Mouse (Mus musculus) spleen, adult 12 weeks (tissue): Measurements from ENCODE around the gene Dnajc5.

Experiments
- DNase-seq: peaks from one replicate; pipeline ENCODE4 v3.0.0; 2022; ENCODE audit warnings: low spot score

The Dnajc5 gene

DNA sequence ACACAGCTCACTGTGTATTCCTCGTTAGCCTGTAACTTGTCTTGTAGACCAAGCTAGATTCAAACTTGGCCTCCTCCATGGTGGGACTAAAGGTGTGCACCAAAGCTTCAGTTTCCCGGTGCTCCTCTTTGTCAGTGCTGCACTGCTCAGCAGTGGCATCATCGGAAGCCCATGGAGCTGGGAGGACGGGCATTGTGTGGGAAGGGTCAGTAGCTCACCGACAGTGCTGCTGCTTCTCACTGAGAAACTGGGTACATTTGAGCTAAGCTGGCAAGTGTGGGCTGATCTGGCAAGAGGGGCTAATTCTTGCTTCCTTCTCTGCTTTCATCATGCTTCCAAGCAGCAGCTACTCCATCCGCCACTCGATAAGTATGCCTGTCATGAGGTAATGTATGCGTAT is 9.1 kb upstream of the Dnajc5 start:
- DNase-seq = no peak

DNA sequence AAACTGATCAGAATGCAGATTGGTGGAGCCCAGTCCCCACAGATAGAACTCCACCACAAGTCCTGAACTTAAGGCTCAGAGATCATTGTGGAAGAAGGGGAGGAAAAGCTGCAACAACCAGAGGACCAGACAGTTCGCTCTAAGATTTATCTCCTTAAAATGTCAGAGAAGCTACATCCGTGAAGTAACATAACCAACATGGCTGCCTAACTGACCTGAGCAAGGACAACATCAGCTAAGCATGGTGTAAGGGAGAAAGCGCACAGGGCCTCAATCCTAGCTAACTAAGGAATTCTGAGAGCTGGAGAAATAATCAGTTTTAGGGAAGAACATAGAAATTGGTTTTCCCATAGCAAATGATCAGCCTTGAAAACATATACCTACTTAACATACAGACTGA is 1.1 kb upstream of the Dnajc5 start:
- DNase-seq = no peak

DNA sequence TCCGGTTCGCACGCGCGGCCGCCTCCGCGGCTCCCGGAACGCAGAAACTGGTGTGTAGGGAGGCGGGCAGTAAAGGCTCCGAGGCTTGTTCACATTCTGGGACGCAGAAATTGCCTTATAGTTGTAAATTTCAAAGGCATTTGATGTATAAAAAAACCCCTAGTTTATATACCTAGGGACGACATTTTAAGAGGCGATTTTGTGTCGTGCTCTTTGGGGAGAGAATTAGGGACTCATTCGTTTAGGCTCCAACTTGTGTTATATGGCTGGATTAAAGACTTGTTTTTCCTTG is 597 bp downstream of the Dnajc5 start:
- DNase-seq = no peak

DNA sequence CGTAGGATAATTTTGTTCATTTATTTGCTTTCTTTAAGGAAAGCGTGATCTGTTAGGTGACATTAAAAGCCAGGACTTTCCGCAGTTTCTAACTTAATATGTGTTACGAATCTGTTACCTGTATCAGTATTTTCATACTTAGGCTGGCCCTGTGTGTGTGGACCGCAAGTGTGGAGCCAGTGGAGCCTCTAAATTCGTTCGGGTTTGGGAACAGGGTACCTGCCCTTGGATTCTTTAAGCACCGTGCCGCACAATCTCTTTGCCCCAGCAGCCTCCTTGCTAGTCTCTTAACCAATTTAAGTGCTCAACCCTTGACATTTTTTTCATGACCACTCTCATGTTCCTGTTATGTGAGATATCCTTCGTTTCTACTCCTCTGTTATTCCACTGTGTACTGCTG is 1.2 kb downstream of the Dnajc5 start:
- DNase-seq = no peak

DNA sequence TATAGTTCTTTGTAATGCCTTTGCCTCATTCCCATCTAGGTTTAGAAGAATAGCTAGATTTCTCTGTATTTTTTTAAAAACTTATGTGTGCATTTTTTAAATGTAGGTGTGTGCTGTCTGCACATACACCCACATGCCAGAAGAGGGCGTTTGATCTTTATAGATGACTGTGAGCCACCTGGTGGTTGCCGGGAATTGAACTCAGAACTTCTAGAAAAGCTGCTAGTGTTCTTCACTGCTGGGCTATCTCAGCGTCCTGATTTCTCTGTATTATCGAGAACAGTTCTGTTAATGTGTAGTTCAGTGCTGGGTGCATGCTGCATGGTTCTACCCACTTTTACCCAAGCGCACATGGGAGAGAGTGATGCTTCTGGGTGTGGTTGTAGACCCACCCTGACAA is 2.5 kb downstream of the Dnajc5 start:
- DNase-seq = peak; percentile 42

DNA sequence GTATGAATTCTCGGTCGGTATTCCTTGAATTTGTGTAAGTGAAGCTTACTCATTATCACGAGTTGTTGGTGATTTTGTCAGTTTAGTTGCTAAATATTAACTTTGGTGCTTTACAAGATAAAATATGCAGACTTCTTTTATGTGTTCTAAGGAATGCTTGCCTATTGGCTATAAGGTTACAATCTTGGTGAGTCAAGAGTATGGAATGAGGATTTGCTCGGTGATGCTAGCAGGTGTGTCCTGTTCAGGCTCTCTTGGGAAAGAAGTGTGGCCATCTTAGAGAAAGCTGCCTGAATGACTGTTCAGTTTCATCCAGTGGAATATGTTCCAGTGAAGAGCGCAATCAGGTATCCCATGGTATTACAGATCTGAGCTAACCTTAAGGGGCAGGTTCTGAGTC is 5.2 kb downstream of the Dnajc5 start:
- DNase-seq = no peak

DNA sequence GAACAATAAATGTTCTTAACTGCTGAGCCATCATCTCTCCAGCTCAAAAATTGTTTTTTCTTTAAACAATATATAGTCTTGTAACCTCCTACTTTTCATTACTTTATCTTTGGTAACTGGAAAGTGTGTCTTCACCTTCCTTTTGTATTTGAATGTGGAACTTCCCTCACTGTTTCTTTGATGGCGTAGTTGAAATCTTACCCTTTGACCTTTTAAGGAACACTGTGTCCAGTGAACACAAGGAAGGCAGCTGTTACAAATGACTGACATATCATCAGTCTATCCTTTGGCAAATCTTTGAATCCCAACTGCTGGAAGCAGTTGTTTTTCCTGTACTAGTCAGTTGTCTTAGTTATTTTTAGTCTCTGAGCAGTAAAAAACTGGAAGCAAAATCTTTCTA is 8.8 kb downstream of the Dnajc5 start:
- no peak for DNase-seq

DNA sequence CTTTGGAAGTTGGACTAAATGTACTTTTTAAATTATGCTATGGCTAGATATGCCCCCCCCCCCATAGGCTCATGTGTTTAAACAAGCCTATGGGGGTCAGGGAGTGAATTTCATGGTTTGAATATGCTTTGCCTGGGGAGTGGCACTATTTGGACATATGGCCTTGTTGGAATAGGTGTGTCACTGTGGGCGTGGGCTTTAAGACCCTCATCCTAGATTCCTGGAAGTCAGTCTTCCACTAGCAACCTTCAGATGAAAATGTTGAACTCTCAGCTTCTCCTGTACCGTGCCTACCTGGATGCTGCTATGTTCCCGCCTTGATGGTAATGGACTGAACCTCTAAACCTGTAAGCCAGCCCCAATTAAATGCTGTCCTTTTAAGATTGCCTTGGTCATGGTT is 12.3 kb downstream of the Dnajc5 start:
- DNase-seq = no peak

DNA sequence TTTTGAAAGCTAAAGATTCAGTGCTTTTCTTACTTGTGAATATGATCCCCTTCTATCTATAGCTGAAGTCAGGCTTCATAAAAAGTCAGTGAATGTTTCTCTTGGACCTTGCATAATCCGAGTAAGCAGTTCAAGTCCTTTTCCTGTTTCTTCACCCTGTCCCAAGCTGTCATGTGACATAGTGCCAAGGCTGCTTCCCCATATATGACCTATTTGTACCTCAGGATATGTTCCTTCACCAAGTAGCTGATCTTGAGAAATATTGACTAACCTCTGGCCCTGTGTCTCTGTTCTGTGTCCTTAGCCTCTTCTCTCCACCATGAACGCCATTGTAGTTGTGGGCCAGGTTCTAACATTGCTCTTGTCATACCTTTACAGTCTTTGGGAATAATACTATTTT is 16.1 kb downstream of the Dnajc5 start:
- no peak for DNase-seq

DNA sequence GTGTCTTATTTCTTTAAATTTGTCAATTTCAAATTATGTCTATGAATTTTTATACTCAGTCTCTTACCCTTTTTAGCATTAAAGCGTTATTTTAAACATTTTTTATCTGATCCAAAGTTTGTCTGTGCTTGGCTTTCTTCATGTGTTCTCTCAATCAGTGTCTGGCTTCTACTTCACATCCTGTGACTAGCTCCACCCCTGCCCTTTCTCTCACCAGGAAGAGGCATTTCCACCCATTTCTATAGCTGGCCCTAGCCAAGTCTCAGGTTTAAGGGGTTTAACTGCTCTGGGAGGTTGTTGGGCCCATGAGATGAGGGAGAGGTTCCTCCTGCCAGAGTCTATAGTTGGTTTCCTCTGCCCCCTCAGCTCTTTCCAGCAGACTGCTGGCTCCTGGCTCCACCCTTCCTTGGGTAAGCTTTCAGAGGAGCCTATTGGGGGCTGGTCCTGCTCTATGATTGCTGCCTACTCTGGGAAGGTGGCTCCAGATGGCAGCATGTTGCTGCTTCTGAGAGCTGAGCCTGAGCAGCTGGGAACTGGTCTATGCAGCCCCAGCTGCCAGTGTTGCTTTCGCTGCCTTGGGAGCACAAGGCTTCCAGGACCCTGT is 17.3 kb downstream of the Dnajc5 start:
- no peak for DNase-seq

DNA sequence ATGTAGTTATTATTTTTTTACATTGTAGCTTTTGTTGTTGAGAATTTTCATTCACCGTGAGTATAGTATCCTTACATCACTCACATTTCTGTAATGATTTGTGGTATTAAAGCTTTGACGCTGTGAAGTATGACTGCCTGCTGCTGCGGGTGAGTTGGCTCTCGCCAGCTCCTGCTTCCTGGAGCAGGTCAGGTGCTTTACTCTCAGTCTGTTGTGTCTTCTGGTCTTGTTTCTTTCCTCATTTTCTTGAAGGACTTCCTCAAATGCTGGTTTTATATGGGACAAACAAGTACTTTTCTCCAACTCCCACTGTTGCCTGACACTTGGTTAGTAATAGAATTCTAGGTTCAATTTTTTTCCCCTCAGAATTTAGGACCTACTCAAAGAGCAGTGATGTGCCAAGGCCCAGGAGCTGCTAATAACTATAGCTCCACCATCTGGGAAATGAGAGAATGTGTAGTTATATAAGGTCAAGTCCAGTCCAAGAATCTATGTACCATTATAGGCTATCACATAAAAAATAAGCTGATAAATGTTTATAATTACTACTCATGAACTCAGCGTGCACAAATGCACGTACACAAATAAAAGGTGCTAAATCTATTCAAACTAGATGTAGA is 21.6 kb downstream of the Dnajc5 start:
- DNase-seq = no peak

DNA sequence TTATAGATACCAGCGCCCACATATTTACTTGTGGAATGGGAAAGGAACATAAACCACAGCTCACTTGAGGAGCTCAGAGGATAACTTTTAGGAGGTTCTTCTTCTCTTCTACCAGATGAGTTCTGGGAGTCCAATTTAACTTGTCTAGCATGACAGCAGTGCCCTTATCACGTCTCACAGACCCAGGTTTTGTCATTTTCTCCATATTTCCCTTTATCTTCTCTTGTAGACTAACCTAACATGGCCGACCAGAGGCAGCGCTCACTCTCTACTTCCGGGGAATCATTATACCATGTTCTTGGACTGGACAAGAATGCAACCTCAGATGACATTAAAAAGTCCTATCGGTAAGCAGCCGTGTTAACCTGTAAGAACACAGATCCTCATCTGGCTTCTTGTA is 25.9 kb downstream of the Dnajc5 start:
- no peak for DNase-seq

DNA sequence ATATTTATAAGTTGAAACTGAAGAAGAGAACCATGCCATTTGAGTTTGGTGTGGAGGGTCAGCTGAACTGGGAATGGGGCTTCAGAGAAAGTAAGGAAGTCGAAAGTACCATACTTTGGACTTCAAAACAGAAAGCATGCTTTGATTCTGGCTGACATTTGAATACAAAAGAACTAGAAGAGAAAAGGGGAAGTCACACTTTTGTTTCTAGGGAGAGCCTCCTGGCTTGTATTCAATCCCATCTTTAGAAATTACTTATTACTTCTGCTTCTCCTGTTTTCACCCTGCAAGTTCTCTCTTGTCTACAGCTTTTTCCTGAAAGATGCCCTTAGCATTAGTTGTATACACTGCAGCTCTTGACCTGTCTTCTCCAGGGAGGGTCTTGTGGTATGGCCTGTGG is 27.9 kb downstream of the Dnajc5 start:
- DNase-seq = no peak

DNA sequence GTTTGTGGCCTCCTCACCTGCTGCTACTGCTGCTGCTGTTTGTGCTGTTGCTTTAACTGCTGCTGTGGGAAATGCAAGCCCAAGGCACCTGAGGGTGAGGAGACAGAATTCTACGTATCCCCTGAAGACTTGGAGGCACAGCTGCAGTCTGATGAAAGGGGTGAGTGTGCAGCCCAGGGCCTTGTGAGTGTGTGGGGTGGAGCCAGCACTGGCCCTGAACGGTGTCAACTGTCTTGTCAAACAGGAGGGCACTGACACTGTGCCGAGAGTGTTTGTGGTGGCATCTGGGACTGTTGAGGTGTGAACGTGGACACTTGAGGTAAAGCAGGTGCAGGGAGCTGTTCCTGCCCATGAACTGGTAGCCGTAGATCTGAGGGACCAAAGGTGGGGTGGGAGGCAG is 28.4 kb downstream of the Dnajc5 start:
- DNase-seq = no peak

DNA sequence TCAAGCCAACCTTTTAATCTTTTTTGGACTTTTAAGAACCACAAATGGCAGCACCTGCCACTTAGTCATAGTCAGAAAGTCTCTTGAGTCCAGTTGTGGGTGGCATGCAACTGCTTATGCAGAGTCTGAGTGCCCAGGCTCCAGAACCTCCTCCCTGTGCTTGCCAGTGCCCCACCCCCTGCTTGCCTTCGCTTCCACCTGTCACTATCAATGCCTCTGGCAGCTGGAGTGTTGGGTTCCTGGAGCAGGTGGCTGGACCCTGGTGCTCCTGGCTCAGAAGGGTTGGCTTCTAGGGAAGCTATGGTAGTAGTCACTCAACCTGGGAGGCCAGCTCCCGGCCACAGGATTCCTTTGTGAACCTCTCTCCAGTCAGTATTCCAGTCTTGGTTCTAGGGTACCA is 29.9 kb downstream of the Dnajc5 start:
- no peak for DNase-seq

DNA sequence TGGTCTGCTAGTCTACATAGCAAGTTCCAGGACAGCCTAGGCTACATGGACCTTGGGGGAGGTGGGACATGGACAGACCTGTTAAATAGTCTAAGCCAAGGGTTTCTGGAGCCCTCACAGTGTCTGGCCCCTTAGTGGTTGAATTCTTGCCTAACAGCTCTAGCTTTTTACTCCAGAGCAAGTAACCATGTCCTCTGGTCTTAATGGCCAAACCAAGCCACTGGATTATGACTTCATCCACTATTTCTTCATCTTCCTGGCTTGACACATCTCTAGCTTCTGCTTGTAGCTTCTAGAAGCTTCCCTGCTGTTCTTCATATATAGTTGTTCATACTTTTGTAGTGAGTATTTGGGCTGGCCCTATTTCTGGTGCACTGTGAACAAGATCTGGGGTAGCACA is 33.5 kb downstream of the Dnajc5 start:
- no peak for DNase-seq

DNA sequence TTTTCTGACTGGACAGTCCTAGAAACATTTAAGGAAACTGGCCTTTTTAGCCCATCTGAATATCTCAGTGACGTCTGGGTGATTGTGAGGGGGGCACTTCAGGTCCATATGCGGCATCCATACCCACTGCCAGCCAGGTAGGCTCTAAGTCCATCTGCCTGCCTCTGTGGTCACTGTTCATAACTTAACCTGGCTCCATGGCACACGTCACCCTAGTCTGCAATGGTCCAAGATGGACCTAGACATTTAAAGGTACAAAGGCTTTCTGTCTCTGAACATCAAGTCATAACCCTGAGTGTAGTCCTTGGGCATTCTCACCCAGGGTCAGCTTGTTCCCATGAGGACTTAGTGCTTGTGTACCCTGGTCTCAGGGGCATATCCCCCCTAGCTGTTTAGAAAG is 47.1 kb downstream of the Dnajc5 start:
- no peak for DNase-seq

DNA sequence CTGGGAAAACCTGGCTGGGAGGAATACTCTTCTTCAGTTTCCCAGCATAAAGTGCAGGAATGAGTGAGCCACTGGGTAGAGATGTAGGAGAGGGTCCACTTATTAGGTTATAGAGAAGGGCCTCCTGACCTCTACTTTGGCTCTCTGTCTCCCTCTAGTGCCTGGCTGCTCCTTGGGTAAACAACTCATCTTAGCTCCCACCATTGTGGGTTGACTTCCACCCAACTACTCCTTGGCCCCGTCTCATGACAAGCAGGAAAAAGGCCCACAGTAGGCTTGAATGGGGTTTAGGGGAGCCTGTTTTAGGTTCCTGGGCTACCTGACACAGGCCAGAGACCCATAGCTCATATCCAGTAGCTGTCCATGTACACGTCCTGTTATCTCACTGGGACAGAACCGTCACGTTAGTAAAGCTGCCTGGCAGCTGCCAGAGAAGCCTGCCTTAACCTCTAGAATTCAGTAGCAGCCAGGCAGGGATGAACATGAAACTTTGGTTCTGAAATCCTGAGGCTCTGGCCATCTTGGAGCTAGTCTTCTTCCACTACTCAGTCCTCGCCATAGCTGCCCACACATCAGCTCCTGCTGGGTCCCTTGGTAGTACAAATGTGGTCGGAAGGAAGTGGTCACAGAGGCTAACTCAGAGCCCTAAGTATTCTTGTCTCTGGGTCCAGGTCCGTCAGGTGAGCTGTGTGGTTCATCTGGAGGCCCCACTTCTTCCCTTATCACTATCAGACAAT is 48.2 kb downstream of the Dnajc5 start:
- DNase-seq = peak; percentile 50

DNA sequence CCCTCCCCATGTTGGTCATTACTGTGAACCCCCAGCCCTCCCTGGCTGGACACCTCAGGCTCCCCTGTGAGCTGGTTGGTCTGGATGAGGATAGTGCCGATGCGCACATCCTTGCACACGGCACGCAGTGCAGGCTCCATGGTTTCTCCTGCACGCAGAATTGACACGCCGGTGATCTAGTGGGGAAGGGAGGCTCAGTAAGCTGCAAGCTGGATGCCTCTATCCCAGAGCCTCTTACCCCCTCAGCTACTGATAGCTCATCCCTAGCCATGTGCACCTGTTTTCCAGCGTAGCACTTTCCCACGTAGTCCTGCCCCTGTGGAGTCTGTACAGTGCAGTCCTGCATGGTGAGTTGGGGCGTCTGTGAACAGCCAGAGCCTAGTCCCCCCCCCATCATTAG is 49.6 kb downstream of the Dnajc5 start:
- no peak for DNase-seq

DNA sequence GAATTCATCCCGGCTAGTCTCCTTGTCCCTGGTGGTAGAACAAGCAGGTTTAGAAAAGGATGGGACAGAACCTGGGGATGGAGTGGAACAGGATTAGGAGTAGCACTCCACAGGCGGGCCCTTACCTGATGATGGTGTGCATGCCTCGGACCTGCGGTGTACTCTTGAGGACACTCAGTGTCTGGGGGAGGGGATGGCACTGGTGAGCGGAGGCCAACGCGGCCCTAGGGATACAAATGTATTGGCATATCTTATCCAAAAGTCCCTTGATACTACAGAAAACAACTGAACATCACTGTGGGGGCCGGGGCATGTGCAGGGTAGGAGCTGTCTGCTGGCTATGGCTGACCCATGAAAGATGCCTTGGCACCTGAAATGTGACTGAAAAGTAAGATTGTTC is 50.1 kb downstream of the Dnajc5 start:
- no peak for DNase-seq

DNA sequence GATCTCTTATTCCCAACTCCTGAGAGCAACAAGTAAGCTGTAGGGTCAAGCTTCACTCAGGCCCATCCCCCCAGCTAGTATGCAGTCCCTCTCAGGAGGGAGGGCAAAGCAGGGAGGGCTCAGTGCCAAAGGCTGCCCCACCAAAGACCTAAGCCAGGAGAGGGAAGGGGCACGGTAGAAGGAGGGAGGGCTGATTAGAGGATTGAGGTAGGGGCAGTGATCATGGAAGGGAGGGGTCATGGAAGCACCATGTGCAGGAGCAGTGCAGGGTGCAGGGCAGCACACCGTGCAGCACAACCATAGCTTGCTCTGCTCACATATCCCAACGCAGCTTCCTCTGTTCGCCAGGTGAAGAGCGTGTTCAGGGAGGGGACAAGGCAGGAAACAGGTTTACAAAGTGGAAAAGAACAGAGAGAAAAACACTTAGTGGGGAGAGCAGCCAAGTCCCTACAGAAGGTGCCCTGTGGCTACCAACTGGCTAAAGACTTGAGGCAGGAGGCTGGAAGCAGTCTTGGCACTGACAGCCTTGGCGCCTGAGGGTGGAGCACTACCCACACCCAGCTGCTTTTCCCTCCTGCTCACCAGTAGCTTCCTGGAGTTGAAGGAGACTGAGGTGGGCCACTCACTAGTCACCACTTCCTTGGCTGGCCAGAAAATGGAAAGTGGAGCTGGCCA is 50.8 kb downstream of the Dnajc5 start:
- no peak for DNase-seq

DNA sequence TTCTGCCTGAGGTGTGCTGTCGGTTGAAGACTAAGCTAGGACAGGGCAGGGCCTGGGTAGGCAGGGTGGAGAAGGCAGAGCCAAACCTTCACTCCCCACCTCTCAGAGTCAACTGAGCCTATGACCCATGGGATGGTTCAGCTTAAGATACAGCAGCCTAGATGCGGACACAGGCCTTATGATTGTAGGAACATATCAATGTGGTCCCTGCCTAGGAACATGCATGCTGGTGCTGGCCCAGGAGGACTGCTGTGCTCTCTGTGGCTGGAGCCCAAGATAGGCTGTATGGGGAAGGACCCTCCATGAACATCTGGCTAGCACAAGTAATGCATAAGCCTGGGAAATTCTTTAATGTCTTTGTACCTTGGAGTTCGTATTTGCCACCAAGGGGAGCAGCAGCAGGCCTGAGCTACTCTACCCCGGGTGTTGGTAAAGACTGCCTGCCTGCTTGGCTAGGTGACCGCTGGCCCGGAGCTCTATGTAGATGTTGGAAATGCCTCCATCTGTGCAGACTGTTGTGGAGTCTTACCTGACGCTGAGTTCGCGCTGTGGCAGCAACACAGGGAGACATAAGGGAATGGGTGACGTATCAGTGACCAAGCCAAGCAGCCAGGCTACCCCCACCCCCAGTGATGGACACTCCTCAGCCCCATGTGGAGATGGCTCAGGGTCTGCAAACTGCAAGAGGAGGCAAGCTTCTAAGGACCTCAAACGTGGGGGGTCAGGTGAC is 51.8 kb downstream of the Dnajc5 start:
- no peak for DNase-seq
